Mouse (Mus musculus) colon, adult 2 months (tissue): ENCODE measurements around the gene Tssc4. TPM values are rescaled to one million over a fixed set of nuclear protein-coding genes. Genes with fewer than 3 reads are reported as not detected.

Experiments used
- polyA plus RNA-seq: library from polyadenylated mRNA; depleted of rRNA; stranded (reverse); fragments of >200 nt; gene quantifications from 2 replicates; pipeline ENCODE4 v1.2.3, GENCODE M21; 2012; rRNA removed

Gene Tssc4
- 84.1 and 110 TPM in 2 replicates for polyA plus RNA-seq

DNA sequence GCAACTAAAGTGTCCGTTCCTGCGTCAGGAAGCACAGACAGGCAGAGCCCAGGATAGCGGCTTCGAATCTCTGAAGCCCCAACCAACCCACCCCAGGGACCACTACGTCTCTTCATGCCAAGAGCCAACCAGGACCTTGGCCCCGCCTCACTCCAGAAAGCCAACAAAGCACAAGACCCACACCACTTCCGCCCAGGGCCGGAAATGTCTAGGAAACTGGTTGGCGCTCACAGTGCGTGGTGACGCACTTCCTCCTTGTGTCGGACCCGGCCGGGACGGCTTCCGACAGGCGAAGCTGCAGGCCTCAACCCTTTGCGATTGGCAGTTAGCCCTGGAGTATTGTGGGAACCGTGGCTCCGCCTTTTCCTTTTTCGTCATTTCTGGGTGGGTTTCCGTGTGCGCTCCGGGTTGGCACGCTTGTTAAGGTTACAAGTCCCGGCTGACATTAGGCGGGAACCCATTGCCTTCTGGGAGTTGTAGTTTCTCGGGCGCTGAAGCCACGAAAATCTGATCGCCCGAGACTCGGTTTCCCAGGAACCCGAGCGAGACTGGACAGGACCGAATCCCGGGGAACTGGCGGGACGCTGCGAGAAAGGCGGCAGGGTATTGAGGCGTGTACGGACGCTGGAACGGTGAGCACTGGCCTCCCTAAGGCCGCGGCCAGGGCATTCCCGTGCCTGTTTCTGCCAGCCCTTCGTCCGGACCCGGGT lies at the start of gene Tssc4:
Gene Tssc4 (plus strand): TSS at position 368 of the 710 bp plus-strand sequence.

GRCm38 (mm10) chr7:143052626-143053007 lies 16.4 kb upstream of the Tssc4 start, which contains the start of gene Cd81:
Gene Cd81 (plus strand): TSS chr7:143052739.

GRCm38 (mm10) chr7:143094592-143095553 lies 25.8 kb downstream of the Tssc4 start, which contains the start of gene Trpm5:
Gene Trpm5 (minus strand): TSS chr7:143094642.

DNA sequence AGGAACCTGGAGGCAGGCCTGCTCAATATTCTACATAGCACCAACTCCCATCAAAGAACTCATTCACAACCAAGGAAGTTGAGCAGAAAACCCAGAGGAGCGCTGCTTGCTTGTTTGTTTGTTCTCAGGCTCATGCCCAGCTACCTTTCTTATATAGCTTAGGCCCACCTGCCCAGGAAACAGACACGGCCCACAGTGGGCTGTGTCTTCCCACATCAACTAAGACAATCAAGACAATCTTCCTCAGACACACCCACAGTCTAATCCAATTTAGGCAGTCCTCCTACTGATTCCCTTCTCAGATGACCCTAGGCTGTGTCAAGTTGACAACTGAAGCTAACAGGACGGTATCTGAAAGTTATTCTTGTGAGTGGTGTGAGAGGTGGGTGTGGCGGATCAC lies 37.0 kb downstream of the Tssc4 start, which contains the start of gene Kcnq1:
Gene Kcnq1 (plus strand): TSS at position 301 of the 400 bp plus-strand sequence.

Other genes starting within 250 kb of the Tssc4 start
- 0.16 and 0.27 TPM in 2 replicates for gene Th, start 138.1 kb upstream of the Tssc4 start, polyA plus RNA-seq
- 22.3 and 26.7 TPM in 2 replicates for gene Ascl2, start 100.0 kb upstream of the Tssc4 start, polyA plus RNA-seq
- 2.8 and 3.1 TPM in 2 replicates for gene Tspan32, start 64.2 kb upstream of the Tssc4 start, polyA plus RNA-seq
- gene Cd81, start 16.5 kb upstream of the Tssc4 start, polyA plus RNA-seq = 399 and 460 TPM in 2 replicates
- 7.5 and 9.1 TPM in 2 replicates for gene Trpm5, start 25.4 kb downstream of the Tssc4 start, polyA plus RNA-seq
- 53.2 and 54.8 TPM in 2 replicates for gene Kcnq1, start 37.1 kb downstream of the Tssc4 start, polyA plus RNA-seq